Mouse (Mus musculus) regulatory T cell (primary cell): Measurements from ENCODE around the gene Creb3l2.

Source experiments
- in situ Hi-C: fragments of 300-600 bp; cut with MboI, MseI; formaldehyde crosslinking; loops from one replicate; pipeline ENCODE4 v1.15.1; 2025; ENCODE audit warnings: high pct_unique_total_duplicates

Gene Creb3l2

DNA sequence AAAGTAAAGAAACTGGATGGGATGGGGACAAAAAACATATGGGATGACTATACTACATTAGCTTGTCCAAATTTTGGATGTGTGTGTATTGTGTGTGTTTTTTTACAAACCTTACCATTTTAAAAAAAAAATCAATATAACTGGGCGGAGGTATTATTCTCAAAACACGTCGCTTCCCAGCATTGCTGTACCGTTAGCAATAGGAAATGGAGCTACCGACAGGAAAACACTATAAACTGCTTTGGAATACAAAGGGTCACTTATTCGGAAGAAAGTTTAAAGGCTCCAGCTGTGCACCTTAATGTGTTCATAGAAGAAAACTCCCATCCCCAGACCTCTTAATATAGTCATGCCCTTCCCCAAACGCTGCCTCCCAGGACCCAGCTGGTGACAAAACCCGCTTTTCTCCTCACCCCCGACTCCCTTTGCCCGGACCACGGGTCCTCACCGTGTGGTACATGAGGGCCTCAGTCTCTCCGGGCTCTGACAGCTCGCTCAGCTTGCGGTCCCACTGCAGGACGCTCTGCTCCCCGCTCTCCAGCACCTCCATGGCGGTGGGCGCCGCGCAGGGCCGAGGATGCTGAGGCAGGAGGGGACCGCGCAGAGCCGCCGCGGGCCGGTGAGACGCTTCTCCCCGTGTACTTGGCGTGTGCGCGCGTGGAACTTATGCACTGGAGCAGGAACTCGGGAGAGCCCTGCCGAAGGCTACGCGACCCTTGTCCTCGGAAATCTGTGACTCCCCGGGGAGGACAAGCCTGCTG, 515 bp downstream of the Creb3l2 start:
- in situ Hi-C loops: no loop called here

DNA sequence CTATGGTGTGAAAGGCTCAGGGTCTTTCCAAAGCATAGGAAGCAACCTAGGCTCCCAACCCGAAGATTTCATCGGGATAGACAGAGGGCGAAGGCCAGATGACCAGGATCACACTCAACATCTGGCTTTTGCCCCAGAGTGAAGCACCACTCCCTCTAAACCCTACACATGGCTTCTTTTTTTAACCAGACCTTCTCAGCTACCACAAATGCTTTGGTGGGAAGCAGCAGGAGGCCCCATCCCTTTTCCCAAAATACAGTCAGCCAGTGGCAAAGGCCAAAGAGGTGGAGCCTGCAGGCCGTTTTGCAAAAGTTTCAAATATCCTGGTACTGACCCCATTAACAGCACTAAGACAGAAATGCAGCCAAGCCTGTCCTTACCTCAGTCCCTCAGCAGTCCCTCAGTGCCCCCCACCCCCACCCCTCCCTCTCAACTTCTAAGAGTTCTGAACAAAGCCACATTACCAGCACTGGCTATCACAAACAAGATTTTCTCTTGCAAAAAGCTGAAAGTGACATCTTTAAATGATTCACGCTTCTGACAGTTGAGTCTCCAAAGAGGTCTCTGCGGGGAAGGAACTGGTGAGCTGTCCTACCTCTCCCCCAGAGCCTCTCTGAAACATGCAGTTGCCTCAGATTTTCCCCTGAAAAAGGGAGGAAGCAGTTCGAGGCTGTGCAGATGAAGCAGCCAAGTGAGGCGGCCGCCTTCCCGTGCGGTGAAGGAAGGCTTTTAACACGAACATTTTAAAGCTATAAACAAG, 1.3 kb downstream of the Creb3l2 start:
- in situ Hi-C loops: no loop called here

DNA sequence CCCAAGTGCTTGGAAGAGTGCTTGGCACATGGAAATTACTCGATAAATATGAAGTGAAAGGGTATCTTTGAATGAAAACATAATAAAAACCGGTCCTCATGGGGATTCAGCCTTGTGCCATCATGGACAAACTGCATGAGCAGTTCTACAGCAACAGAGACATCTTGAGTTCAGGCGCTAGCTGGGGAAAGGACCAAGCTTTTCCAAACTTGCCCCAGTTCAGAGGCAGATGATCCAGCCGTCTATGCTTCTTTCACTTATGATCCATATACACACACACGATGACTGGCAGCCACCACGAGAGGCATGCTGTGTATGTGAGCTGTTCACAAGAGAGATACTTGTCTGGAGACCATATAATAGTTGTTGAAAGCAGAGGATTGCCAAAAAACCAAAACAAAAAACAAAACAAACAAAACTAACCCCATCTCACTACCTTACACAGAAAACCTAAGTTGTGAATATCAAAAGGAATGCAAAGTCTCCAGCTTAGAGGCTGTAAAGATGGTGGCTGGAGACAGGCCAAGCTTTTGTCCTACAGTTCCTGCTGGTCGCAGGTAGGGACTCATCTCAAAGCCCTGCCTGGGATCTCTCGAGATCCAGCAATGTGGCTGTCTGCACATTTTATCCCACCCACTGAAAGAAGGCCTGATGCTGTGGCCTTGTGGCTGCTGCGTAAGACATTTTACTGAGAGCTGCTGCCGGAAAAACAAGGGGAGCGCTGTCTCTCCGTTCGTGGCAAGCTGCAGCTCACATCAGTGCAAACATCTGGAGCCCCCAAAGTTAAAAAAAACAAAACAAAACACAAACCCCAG, 2.1 kb downstream of the Creb3l2 start:
- in situ Hi-C loops: no loop called here

DNA sequence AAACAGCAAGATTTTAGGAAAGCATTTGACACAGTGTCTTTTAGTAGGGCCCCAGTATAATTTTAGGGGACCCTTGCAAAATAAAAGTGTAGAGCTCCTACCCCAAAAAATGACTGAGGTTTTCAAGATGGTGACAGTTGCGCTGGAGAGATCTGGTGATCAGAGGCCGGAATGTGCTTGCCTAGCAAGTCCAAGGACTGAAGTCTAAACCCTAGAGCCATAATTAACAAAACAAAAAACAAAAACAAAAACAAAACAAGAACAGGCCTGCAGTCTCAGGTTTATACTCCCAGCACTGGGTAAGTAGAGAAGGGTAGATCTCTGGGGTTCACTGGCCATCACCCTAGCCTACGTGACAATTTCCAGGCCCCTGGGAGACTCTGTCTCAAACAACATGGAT, 3.4 kb downstream of the Creb3l2 start:
- in situ Hi-C loops: no loop called here

DNA sequence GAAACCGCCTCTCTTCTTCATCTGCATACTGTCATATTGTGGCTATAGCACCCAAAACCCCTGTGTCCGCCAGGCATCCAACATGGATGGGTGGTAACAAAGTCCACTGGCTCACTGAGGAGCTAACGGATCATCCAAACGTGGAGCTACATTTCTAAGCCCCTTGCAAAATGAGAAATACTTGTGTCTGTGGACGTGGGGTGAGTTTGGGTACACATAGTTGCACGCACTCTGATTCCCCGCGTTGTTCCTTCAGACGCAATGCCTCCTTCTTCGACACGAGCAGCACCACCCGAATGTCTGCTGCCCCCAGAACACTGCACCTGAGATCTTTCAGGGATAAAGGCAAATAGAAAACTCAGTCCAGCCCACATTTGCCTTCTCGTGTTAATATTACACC, 4.9 kb downstream of the Creb3l2 start:
- in situ Hi-C loops: no loop called here

DNA sequence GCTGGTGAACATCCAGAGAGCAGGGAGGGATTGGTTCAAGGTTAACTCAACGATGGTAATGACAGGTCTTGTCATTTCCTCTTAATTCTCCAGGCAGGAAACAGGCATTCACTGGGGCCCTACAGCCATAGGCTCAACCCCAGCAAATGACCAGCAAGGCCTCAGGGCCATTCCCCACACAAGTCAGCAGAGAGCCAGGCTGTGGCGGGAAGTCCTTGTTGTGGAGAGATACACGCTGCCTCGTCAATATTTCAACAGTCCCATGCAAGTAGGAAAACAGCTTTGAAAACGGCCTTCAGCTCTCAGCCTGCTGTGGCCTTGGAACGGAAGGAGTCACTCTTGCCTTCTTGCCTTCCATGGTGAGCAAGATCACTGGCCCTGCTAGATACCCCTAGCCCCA, 6.6 kb downstream of the Creb3l2 start:
- in situ Hi-C loops: no loop called here

DNA sequence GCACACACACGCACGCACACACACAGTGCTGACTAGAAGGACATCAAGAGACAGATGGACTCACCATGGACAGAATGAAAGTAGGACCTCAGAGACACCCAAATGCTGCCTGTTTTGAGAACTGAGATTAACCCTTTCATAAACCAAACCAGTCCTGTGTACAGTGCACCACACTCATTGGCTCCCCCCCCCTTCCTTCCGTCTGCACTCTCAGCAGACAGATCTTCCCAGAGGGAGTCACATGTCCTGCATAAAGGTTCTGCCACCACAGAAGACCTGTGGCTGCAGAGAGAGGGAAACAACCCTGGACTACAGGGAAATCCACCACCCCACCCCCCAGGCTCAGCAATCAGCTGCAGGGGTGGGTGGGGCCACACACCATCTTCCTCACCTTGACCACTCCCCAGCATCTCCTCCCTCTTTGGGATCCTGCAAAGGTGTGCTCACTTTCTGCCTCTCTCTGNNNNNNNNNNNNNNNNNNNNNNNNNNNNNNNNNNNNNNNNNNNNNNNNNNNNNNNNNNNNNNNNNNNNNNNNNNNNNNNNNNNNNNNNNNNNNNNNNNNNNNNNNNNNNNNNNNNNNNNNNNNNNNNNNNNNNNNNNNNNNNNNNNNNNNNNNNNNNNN, 12.0 kb downstream of the Creb3l2 start:
- in situ Hi-C loops: no loop called here

DNA sequence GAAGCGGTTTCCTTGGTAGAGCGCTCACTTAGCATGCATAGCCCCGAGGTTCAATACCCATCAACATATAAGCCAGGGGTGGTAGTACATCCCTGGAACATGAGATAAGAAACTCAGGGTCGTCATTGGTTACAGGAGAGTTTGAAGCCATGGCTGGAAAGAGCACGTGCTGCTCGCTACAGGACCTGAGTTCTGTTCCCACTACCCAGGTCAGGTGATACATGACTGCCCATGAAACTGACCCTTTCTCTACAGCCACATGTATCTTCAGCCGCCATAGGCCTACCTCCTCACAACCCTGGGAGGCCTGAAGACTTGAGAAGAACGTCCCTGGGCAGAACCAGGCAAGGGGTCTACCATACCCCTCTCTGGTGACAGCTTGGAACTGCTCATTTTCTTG, 13.0 kb downstream of the Creb3l2 start:
- in situ Hi-C loops: no loop called here

DNA sequence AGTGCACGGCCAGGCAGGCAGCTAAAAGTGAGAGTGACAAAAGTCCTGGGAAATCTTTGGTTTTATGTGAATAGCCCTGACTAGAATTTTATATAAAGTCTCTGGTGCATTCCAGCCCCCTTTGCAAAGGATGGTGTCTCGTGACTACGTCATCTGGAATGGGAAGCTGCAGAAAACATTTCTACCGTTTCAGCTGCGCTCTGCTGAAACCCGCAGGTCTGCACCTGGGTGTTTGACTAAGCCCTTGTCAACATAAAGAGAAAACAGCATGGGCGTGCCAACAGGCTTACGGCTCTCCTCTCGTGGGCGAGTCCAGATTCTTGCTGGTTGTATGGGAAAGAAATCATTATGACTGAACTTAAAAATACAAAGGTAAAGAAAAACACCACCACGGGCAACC, 13.9 kb downstream of the Creb3l2 start:
- in situ Hi-C loops: no loop called here

DNA sequence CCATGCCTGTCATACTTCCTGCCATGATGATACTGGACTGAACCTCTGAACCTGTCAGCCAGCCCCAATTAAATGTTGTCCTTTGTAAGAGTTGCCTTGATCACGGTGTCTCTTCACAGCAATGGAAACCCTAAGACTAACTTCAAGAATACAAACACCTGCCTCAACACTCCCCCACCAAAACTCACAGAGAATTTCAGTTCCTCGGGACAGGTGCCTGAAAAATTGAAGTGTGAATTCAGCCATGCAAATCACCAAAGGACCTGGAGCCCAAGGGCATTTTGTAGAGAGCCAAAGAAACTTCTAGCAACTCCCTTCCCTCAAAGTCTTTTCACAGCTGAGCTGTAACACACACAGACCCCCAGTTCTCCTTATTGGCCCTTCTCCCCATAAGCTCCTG, 15.3 kb downstream of the Creb3l2 start:
- in situ Hi-C loops: no loop called here

DNA sequence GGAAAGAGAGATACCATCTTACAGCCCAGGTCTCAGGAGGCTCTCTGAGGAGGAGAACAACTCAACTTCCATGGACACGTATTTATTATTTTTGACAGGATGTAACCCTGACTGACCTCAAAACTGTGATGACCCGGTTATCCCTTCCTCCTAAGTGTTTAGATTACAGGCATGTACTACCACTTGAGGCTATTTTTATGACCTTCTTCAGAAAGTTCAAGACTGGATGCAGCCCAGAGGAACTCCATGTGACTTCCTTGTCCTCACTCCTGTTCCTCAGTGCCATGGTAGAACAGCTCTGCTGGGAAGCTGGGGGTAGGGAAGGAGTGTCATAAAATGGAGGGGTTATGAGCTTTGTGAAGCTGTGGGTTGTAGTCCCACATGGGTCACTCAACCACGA, 16.1 kb downstream of the Creb3l2 start:
- in situ Hi-C loops: no loop called here

DNA sequence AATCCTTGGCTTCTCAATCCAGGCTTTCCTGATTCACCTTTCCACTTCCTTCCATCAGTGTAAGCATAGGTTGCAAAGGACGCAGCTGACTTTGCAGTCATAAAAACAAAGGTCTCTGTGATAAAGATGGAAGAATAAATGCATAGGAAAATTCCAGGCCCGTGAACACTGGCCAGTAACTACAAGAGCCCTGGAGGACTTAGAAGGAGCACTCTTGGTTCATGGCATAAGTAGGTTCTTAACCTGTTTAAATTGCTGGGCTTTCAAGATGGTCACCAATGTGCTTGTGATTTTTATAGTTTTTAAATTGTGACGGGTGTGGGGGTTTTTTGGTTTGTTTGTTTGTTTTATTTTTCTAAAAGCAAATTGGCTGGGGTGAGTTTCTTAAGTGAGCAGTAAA, 16.9 kb downstream of the Creb3l2 start:
- in situ Hi-C loops: no loop called here

DNA sequence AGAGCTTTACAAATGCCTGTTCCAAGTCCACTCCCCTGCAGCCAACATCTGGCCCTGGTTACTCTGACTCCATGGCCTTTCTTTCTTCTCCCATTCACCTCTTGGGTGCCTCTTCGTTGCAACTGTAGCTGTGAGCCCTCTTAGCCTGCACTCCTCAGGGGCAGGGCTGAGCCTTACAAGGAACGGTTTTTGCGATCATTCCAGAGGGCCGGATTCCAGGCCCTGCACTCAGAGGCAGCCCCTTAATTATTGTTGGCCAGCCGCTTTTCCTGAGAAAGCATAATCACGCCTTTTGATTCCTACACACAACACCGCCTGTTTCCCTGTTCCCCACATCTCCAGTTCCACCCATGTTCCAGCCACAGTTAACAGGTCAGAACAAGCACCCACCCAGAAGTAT, 17.6 kb downstream of the Creb3l2 start:
- in situ Hi-C loops: no loop called here

DNA sequence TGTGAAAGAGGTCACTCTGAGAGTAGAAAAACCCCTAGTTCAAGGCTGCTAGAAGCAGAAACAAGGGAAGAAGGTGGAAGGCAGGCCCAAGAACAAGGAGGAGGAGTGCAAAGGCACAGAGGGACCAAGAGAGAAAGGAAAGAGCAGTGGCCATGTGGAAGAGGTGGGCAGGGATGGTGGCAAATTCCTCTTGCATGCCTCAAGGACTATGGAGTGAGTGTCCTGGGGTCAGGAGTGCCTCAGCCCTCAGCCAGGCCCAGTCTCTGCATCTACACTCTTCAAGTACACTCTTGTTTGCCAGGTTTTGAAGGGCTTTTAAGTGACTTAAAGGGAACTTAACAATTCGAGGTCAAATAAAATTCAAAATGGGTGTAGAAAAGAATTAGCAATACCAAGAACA, 18.6 kb downstream of the Creb3l2 start:
- in situ Hi-C loops: no loop called here

DNA sequence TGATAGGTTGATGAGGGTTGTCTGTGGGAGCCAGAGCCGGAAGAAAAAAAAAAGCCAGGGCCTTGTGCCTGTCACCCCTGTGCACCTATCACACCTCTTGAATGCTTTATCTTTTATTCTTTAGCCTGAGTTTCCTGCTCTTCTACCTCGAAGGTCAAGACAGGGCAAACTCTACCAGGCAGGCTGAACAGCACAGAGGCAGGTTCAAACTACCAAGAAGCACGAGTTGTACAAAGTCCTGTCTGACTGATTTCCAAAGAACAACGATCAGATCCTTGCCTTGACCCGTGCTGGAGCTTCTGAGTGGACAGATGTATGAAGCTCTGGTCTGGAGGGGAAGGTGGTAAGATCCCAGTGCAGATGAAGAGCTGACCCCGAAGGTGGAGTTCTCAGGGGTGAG, 20.8 kb downstream of the Creb3l2 start:
- in situ Hi-C loops: no loop called here

DNA sequence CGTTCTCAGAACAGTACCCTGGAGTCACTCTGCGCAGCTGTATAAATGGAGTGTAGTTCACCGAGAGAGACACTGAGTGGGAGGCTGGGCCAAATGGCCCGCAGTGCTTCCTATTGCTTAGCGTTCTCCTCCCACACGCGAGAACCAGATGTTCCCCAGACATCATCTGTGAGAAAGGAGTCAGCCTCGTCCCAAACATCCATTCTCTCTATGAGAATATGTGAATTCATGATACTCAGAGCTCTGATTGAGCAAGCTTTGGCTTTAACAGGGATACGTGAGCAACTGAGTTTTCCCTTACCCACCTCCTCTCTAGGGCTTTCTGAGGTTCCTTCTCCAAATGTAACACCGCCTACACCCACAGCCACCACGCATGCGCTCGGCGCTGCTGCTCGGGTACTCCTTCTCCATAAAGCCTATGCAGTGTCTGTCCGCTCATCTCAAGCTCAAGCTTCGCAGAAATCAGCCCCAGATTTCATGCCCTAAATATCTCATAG, 22.5 kb downstream of the Creb3l2 start:
- in situ Hi-C loops: no loop called here

DNA sequence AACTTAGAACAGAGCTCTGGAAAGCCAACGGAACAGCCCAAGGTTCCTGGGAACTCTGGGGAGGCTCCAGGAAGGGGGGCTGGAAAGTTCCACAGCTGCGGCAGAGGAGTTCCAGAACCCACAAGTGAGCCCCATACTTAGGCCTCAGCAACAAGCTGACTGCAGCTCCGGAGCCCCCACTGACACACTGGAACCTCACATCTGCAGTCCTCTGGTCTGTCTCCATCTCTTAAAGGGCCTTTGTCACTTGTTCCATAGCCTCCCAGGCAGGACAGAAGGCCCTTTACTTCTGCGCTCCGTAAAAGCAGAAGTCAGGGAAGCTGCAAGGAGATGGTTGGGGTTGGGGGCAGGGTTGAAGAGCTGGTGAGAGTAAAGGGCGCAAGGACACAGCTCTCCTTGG, 23.0 kb downstream of the Creb3l2 start:
- in situ Hi-C loops: no loop called here

DNA sequence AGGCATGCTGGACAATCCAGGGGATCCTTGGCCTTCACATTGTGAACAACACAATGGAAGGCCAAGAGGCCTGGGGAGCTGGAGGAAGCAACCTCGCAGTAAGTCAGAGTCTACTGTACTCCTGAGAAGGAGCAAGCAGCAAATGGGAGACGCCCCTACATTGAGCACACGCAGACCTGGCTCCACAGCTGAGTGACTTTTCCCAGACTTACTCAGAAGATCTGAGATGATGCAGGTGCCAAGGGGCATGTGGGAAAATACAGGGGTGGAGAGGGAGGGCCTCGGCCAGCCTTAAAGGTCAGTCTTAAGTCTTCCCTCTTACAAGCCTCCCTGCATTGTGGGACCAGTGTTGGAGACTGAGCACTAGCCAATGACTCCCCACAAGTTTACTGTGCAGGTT, 25.2 kb downstream of the Creb3l2 start:
- in situ Hi-C loops: no loop called here

DNA sequence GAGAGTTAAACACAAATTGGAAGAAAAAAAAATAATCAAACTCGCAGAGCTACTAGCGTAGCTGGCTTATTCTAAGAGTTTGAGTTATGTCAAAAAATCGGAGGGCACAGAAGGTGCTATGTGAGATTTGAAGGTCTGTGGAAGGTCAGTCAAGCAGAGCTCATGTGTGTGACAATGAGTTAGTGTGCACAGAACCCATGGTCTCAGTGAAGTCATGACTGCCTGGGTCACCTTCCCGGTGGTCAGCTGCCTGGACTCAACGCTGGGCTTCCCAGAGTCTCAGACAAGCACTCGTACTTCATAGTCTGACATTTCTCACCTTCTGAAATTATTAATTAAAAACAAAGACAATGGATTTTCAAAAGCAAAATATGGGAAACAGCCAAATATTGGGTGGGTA, 26.4 kb downstream of the Creb3l2 start:
- in situ Hi-C loops: no loop called here

DNA sequence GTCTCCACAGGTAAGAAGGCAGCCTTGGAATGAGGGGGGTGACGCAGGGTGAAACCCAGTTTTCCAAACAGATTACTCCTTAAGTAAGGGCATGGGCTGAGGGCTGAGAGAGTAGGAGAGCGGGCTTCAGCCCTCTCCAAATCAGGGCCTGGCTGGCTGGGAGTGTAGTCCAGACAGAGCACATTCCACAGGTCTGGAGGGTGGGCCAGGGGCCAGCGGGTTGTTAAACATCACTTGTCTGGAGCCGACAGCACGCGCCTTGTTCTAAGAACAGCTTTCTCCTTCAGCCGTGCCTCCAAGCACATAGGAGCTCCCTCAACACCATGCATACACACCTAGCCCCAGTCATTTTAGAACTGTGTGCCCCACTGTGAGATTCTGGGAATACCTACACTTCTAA, 26.9 kb downstream of the Creb3l2 start:
- in situ Hi-C loops: no loop called here

DNA sequence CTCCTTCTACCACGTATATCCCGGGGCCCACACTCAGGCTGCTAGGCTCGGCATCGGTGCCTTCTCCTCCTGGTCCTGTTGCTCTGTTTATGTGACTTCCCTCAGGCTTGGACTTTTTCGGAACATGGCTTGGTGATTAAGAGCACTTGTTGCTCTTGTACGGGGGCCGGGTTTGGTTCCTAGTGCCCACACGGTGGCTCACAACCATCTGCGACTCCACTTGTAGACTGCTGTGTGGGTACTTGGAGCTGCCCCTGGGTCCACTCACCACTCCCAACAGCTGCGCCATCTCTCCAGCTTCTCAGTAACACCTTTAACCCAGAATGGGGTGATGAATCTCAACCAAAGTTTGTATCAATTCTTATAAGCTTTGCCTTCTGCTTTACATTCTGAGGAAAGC, 27.4 kb downstream of the Creb3l2 start:
- in situ Hi-C loops: no loop called here

DNA sequence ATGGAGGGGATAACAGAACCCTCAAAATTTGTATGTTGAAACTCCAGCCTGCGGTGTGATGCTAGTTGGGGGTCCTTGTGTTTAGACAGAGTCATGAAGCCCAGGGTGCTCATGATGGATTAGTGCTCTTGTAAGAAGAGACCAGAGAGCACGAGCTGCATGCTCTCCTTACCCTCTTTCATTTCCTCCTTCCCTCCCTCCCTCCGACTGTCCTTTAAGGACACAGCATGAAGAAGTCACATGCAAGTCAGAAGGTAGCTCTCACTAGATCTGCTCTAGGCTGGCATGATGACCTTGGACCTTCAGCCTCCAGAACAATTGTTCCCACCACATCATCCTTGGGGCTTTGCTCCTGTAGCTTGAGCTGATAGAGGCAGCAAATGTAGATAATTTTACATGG, 30.2 kb downstream of the Creb3l2 start:
- in situ Hi-C loops: no loop called here
